Mouse (Mus musculus) kidney, postnatal 0 days (tissue): ENCODE data around the gene Dock6. TPM values are rescaled to one million over a fixed set of nuclear protein-coding genes. Genes with fewer than 3 reads are reported as not detected.
"Not testable (repeated sequence)": the region's sequence is repeated elsewhere in the genome, so short reads cannot be mapped to it uniquely, and the experiment has no call there.

Experiments
- ATAC-seq: fragments of 200-750 bp; cut with Nextera tagmentation; replicated peaks from 2 replicates; pipeline ENCODE4 v1.8.0; 2017; ENCODE audit warnings: low read depth, moderate number of reproducible peaks, moderate TSS enrichment, moderate library complexity; ENCODE audit not compliant: low FRiP score
- DNase-seq: peaks from one replicate; pipeline ENCODE4 v3.0.0-alpha.2; 2016; ENCODE audit warnings: low spot score
- H3K27ac ChIP-seq: fragments of 300-500 bp; sonication (generic); 2 replicates; pipeline ENCODE4 v1.5.1; 2014; ENCODE audit warnings: mild to moderate bottlenecking
- H3K27me3 ChIP-seq: fragments of 300-500 bp; sonication (generic); 2 replicates; pipeline ENCODE4 v1.6.1; 2014; ENCODE audit warnings: low read length, mixed read lengths; ENCODE audit not compliant: insufficient read depth
- H3K36me3 ChIP-seq: fragments of 300-500 bp; sonication (generic); 2 replicates; pipeline ENCODE4 v1.6.1; 2014; ENCODE audit warnings: low read length, mixed read lengths; ENCODE audit not compliant: insufficient read depth
- H3K4me1 ChIP-seq: fragments of 300-500 bp; sonication (generic); replicated peaks from 2 replicates; pipeline ENCODE4 v1.6.1; 2014; ENCODE audit warnings: antibody characterized with exemption, low read length, mixed read lengths; ENCODE audit not compliant: insufficient read depth
- H3K4me2 ChIP-seq: fragments of 300-500 bp; sonication (generic); 2 replicates; pipeline ENCODE4 v1.6.1; 2014; ENCODE audit warnings: mild to moderate bottlenecking, low read length, moderate library complexity, mixed read lengths
- H3K4me3 ChIP-seq: fragments of 300-500 bp; sonication (generic); replicated peaks from 2 replicates; pipeline ENCODE4 v1.5.1; 2014; ENCODE audit warnings: low read depth, low read length
- H3K9ac ChIP-seq: fragments of 300-500 bp; sonication (generic); 2 replicates; pipeline ENCODE4 v1.6.1; 2014; ENCODE audit warnings: low read depth, low read length
- H3K9me3 ChIP-seq: fragments of 300-500 bp; sonication (generic); replicated peaks from 2 replicates; pipeline ENCODE4 v1.6.1; 2016; ENCODE audit warnings: low read length, inconsistent platforms, mixed read lengths
- CTCF ChIP-seq: IDR thresholded peaks from 2 replicates; pipeline ENCODE4 v1.5.1; 2016; ENCODE audit warnings: antibody characterized with exemption, low read depth, mild to moderate bottlenecking, moderate library complexity
- WGBS: fragments of 180-500 bp; shearing (Covaris S2); extraction: QIAGEN DNeasy Blood & Tissue Kit; methylation state at CpG from one replicate; pipeline ENCODE4 v1.1.7; 2014; 5-methylcytosine and 5-hydroxymethylcytosine counted together
- polyA plus RNA-seq: library from polyadenylated mRNA; unstranded; fragments of >200 nt; fragmentation: Nextera tagmentation; extraction: Ambion mirVana; gene quantifications from 2 replicates; pipeline ENCODE4 v1.2.1, GENCODE M21; 2015

Gene Dock6
- polyA plus RNA-seq, 1 experiment from 2014 or later, result 28.3 TPM

GRCm38 (mm10) chr9:21781657-21782468, 70.6 kb downstream of the Dock6 start:
- Histone ChIP-seq H3K9me3 (no peaks in the 10 kb centered on the region), H3K27ac (no peak overlapping the region), H3K4me2 (no peak overlapping the region), H3K9ac (no peak overlapping the region), H3K27me3 (no peaks in the 10 kb centered on the region), H3K4me3 (no peak overlapping the region), H3K4me1 (no peaks in the 10 kb centered on the region), H3K36me3 (peaks cover 55% of the 10 kb centered on the region)
- TF ChIP-seq CTCF, result no peak
- peak; percentile 18; the same call in 1 of the 2 replicates for ATAC-seq
- WGBS, result 59% methylated on average over 15 of the region's 15 CpGs
- DNase-seq, result no peak

DNA sequence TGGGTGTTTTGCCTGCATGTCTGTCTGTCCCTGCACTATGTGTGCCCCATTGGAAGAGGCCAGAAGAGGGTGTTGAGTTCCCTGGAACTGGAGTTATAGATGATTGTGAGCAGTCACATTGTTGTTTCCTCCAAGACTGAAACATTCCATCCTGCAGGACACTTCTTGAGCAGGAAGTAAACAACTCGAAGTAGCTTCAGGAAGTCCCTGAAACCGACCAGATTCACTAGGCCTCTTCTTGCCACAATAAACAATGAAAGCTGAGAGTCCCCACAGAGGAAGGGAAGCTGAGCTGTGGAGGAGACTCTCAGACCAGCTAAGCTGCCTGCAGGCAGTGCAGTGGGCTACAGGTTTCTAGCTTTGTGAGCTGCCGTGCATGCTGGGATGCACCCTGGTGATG, 74.7 kb downstream of the Dock6 start:
- Histone ChIP-seq H3K4me3 (no peak overlapping the region), H3K9me3 (no peaks in the 10 kb centered on the region), H3K36me3 (peaks cover 74% of the 10 kb centered on the region), H3K9ac (no peak overlapping the region), H3K4me1 (no peaks in the 10 kb centered on the region), H3K27me3 (no peaks in the 10 kb centered on the region), H3K4me2 (no peak overlapping the region), H3K27ac (no peak overlapping the region)
- DNase-seq (no peak), ATAC-seq (no peak)
- WGBS, result 85% methylated on average over 3 of the region's 3 CpGs
- TF ChIP-seq CTCF, result no peak

- Histone ChIP-seq H3K4me1 (no peaks in the 10 kb centered on the region), H3K27ac (no peak overlapping the region), H3K36me3 (peaks cover 59% of the 10 kb centered on the region), H3K4me2 (no peak overlapping the region), H3K4me3 (no peak overlapping the region), H3K9ac (no peak overlapping the region), H3K27me3 (no peaks in the 10 kb centered on the region), H3K9me3 (no peaks in the 10 kb centered on the region)
- WGBS, result 92% methylated on average over 16 of the region's 16 CpGs
- no peak for ATAC-seq
- no peak for DNase-seq
- TF ChIP-seq CTCF, result no peak
Measured at GRCm38 (mm10) chr9:21774353-21774752, 78.1 kb downstream of the Dock6 start.

GRCm38 (mm10) chr9:21773396-21773795, 79.0 kb downstream of the Dock6 start:
- H3K27me3 ChIP-seq, result not testable (repeated sequence)

DNA sequence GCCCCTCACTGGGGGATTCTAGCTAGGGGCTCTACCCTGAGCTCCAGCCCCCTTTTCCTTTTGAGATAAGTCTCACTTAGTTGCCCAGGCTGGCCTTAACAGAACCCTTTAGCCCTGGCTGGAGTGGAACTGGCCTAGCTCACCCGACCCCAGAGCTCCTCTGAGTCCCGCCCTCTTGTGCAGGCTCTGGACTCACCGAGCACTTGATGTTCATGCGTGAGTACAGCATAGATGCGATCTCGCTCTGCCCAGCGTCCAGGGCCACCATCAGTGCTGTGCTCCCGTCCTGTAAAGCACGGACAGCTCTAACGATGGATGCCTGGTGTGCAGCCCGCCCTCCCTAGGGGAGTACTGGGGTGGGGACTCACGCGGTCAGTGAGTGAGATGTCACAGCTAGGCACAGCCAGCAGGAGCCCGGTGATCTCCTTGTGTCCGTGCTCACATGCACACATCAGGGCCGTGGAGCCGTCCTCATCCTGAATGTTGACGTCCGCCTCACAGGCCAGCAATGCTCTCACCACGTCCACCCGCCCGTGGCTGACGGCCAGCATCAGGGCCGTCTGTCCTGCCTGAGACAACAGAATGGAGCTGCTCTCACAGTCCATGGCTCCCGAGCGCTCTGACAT, 82.8 kb downstream of the Dock6 start:
- peak overlapping the region; percentile 72 for H3K27ac ChIP-seq
- no peaks in the 10 kb centered on the region for H3K9me3 ChIP-seq
- H3K36me3 ChIP-seq, result peaks cover 27% of the 10 kb centered on the region
- 65% methylated on average over 26 of the region's 26 CpGs for WGBS
- no peak overlapping the region for H3K9ac ChIP-seq
- no peak overlapping the region for H3K4me2 ChIP-seq
- peak; percentile 37; the same call in 1 of the 2 replicates for ATAC-seq
- no peak for DNase-seq
- no peak for TF ChIP-seq CTCF
- no peaks in the 10 kb centered on the region for H3K27me3 ChIP-seq
- no peaks in the 10 kb centered on the region for H3K4me1 ChIP-seq
- no peak overlapping the region for H3K4me3 ChIP-seq

More at GRCm38 (mm10) chr9:21773396-21773795, 79.0 kb downstream of the Dock6 start:
- H3K4me2 ChIP-seq, H3K4me1 ChIP-seq, H3K4me3 ChIP-seq, ATAC-seq, H3K27ac ChIP-seq, H3K9me3 ChIP-seq, H3K9ac ChIP-seq, DNase-seq: not testable (repeated sequence)
- H3K36me3 ChIP-seq, result peaks cover 49% of the 10 kb centered on the region
- WGBS, result 86% methylated on average over 5 of the region's 5 CpGs

- H3K27ac ChIP-seq, result peak overlapping the region; percentile 72
- no peak overlapping the region for H3K4me3 ChIP-seq
- WGBS, result 46% methylated on average over 13 of the region's 13 CpGs
- H3K4me1 ChIP-seq, result no peaks in the 10 kb centered on the region
- H3K4me2 ChIP-seq, result no peak overlapping the region
- ATAC-seq (no peak; the same call in 1 of the 2 replicates), DNase-seq (peak; percentile 64)
- H3K9ac ChIP-seq, result no peak overlapping the region
- H3K9me3 ChIP-seq, result no peaks in the 10 kb centered on the region
- H3K36me3 ChIP-seq, result peaks cover 18% of the 10 kb centered on the region
- H3K27me3 ChIP-seq, result no peaks in the 10 kb centered on the region
- TF ChIP-seq CTCF, result no peak
Measured at GRCm38 (mm10) chr9:21768511-21769411, 83.7 kb downstream of the Dock6 start.
